Mouse (Mus musculus) MEL (cell line): ENCODE data around the gene Smim17. TPM values are rescaled to one million over a fixed set of nuclear protein-coding genes. Genes with fewer than 3 reads are reported as not detected.

Experiments
- DNase-seq: peaks from one replicate; pipeline ENCODE4 v3.0.0; 2011; ENCODE audit warnings: low read depth, low spot score
- H3K27ac ChIP-seq: 2 replicates; pipeline ENCODE4 v1.5.1; 2012; ENCODE audit warnings: low read depth, mild to moderate bottlenecking, control low read depth, low read length, moderate library complexity; ENCODE audit not compliant: control insufficient read depth
- H3K27me3 ChIP-seq, 2 experiments: fragments of 150-350 bp in 1 of 2; sonication (generic) in 1 of 2; 2 replicates each; pipeline ENCODE4 v1.6.1; 2012; ENCODE audit warnings: low read length in 2 of 2, mild to moderate bottlenecking in 2 of 2, improper control_type of control experiment in 1 of 2, moderate library complexity in 1 of 2; ENCODE audit not compliant: insufficient read depth in 2 of 2, control insufficient read depth in 1 of 2
- H3K36me3 ChIP-seq, 2 experiments: 2 replicates each; pipeline ENCODE4 v1.6.1; 2012 to 2014; ENCODE audit warnings: low read length in 2 of 2, improper control_type of control experiment in 1 of 2, inconsistent platforms in 1 of 2, mild to moderate bottlenecking in 1 of 2; ENCODE audit not compliant: insufficient read depth in 2 of 2, control insufficient read depth in 1 of 2
- H3K4me1 ChIP-seq, 2 experiments: fragments of 150-350 bp in 1 of 2; sonication (generic) in 1 of 2; 2 replicates each; pipeline ENCODE4 v1.6.1; 2012; ENCODE audit warnings: low read length in 2 of 2, improper control_type of control experiment in 1 of 2, mild to moderate bottlenecking in 1 of 2; ENCODE audit not compliant: insufficient read depth in 2 of 2, control insufficient read depth in 1 of 2
- H3K4me3 ChIP-seq, 2 experiments: fragments of 150-350 bp in 1 of 2; sonication (generic) in 1 of 2; 2 replicates each; pipeline ENCODE4 v1.5.1; 2012; ENCODE audit warnings: low read depth in 2 of 2, low read length in 2 of 2, mild to moderate bottlenecking in 2 of 2, moderate library complexity in 2 of 2, control low read depth in 1 of 2, improper control_type of control experiment in 1 of 2; ENCODE audit not compliant: control insufficient read depth in 1 of 2, insufficient read depth in 1 of 2
- H3K79me2 ChIP-seq: 2 replicates; pipeline ENCODE4 v1.6.1; 2012; ENCODE audit warnings: mild to moderate bottlenecking, low read length, moderate library complexity; ENCODE audit not compliant: control insufficient read depth, poor library complexity, insufficient read depth
- H3K9ac ChIP-seq: 2 replicates; pipeline ENCODE4 v1.6.1; 2012; ENCODE audit warnings: low read depth, mild to moderate bottlenecking, control low read depth, low read length, moderate library complexity; ENCODE audit not compliant: control insufficient read depth, poor library complexity, severe bottlenecking
- H3K9me3 ChIP-seq: fragments of 150-350 bp; sonication (generic); replicated peaks from 2 replicates; pipeline ENCODE4 v1.6.1; 2012; ENCODE audit warnings: mild to moderate bottlenecking, low read length, improper control_type of control experiment, moderate library complexity; ENCODE audit not compliant: insufficient read depth
- CHD1 ChIP-seq: IDR thresholded peaks from 2 replicates; pipeline ENCODE4 v1.6.1; 2012; ENCODE audit warnings: low read depth, mild to moderate bottlenecking, inconsistent platforms, low read length, improper control_type of control experiment
- CHD2 ChIP-seq: IDR thresholded peaks from 2 replicates; pipeline ENCODE4 v1.6.1; 2011; ENCODE audit warnings: low read length, improper control_type of control experiment
- E2F4 ChIP-seq: IDR thresholded peaks from 2 replicates; pipeline ENCODE4 v1.6.1; 2011; ENCODE audit warnings: low read depth, low read length, improper control_type of control experiment, borderline replicate concordance
- ETS1 ChIP-seq: IDR thresholded peaks from 2 replicates; pipeline ENCODE4 v1.6.1; 2012; ENCODE audit warnings: low read depth, mild to moderate bottlenecking, inconsistent platforms, low read length, improper control_type of control experiment, moderate library complexity
- HCFC1 ChIP-seq: IDR thresholded peaks from 2 replicates; pipeline ENCODE4 v1.6.1; 2012; ENCODE audit warnings: low read depth, mild to moderate bottlenecking, inconsistent platforms, low read length, improper control_type of control experiment, moderate library complexity
- JUND ChIP-seq: IDR thresholded peaks from 2 replicates; pipeline ENCODE4 v1.6.1; 2011; ENCODE audit warnings: low read depth, mild to moderate bottlenecking, improper control_type of control experiment, low read length
- MEF2A ChIP-seq: IDR thresholded peaks from 2 replicates; pipeline ENCODE4 v1.6.1; 2014; ENCODE audit warnings: low read depth, mild to moderate bottlenecking, inconsistent platforms, low read length, improper control_type of control experiment; ENCODE audit not compliant: poor library complexity, insufficient replicate concordance, severe bottlenecking; ENCODE audit errors: extremely low read depth
- MYC ChIP-seq: IDR thresholded peaks from 2 replicates; pipeline ENCODE4 v1.6.1; 2011; ENCODE audit warnings: low read depth, mild to moderate bottlenecking, low read length, improper control_type of control experiment, moderate library complexity
- NRF1 ChIP-seq: IDR thresholded peaks from 2 replicates; pipeline ENCODE4 v1.6.1; 2014; ENCODE audit warnings: low read depth, mild to moderate bottlenecking, inconsistent platforms, low read length, improper control_type of control experiment, moderate library complexity; ENCODE audit not compliant: poor library complexity, insufficient read depth, severe bottlenecking
- POLR2A ChIP-seq, 2 experiments: IDR thresholded peaks; 2 replicates each; pipeline ENCODE4 v1.6.1; 2011 to 2012; ENCODE audit warnings: low read length in 2 of 2, mild to moderate bottlenecking in 2 of 2, control low read depth in 1 of 2, improper control_type of control experiment in 1 of 2, low read depth in 1 of 2, moderate library complexity in 1 of 2; ENCODE audit not compliant: control insufficient read depth in 1 of 2, insufficient read depth in 1 of 2, poor library complexity in 1 of 2
- POLR2AphosphoS5 ChIP-seq: IDR thresholded peaks from 2 replicates; pipeline ENCODE4 v1.6.1; 2012; ENCODE audit warnings: low read depth, borderline replicate concordance, mild to moderate bottlenecking, inconsistent platforms, low read length, moderate library complexity, mixed read lengths
- RCOR1 ChIP-seq: IDR thresholded peaks from 2 replicates; pipeline ENCODE4 v1.6.1; 2012; ENCODE audit warnings: low read depth, mild to moderate bottlenecking, inconsistent platforms, low read length, improper control_type of control experiment
- TAL1 ChIP-seq: IDR thresholded peaks from 2 replicates; pipeline ENCODE4 v1.6.1; 2012; ENCODE audit warnings: mild to moderate bottlenecking, inconsistent platforms, low read length, moderate library complexity, mixed read lengths
- TBP ChIP-seq: IDR thresholded peaks from 2 replicates; pipeline ENCODE4 v1.8.0; 2011; ENCODE audit warnings: low read depth, low read length, improper control_type of control experiment
- USF1 ChIP-seq: IDR thresholded peaks from 2 replicates; pipeline ENCODE4 v1.6.1; 2014; ENCODE audit warnings: low read depth, mild to moderate bottlenecking, inconsistent platforms, low read length, improper control_type of control experiment, moderate library complexity
- ZC3H11A ChIP-seq: IDR thresholded peaks from 2 replicates; pipeline ENCODE4 v1.6.1; 2012; ENCODE audit warnings: low read depth, mild to moderate bottlenecking, inconsistent platforms, low read length, improper control_type of control experiment
- ZKSCAN1 ChIP-seq: IDR thresholded peaks from 2 replicates; pipeline ENCODE4 v1.6.1; 2012; ENCODE audit warnings: low read depth, mild to moderate bottlenecking, inconsistent platforms, low read length, improper control_type of control experiment, moderate library complexity
- ZMIZ1 ChIP-seq: IDR thresholded peaks from 2 replicates; pipeline ENCODE4 v1.6.1; 2012; ENCODE audit warnings: low read depth, mild to moderate bottlenecking, inconsistent platforms, low read length, improper control_type of control experiment, moderate library complexity
- ZNF384 ChIP-seq: IDR thresholded peaks from 2 replicates; pipeline ENCODE4 v1.6.1; 2012; ENCODE audit warnings: low read depth, mild to moderate bottlenecking, inconsistent platforms, low read length, improper control_type of control experiment
- polyA plus RNA-seq, 2 experiments: library from polyadenylated mRNA; stranded (reverse) in 1 of 2; unstranded in 1 of 2; fragments of >175 nt in 1 of 2; fragments of >200 nt in 1 of 2; gene quantifications; 2 replicates each; pipeline versions ENCODE4 v1.2.1 to v1.2.4; 2012; ENCODE audit warnings: low replicate concordance in 2 of 2, low read depth in 1 of 2; ENCODE audit not compliant: insufficient read length in 2 of 2, insufficient read depth in 1 of 2, missing spikeins in 1 of 2
- total RNA-seq: library from RNA; depleted of rRNA; stranded (reverse); fragments of 300-350 nt; gene quantifications from 2 replicates; pipeline ENCODE4 v1.2.3, GENCODE M21; 2012

Smim17 gene
- total and polyA plus RNA-seq, 3 experiments: not detected

GRCm38 (mm10) chr7:6455868-6456267 lies 57.4 kb downstream of the Smim17 start, which contains the start of gene Olfr1336:
Gene Olfr1336, plus strand, starts transcription at chr7:6456168.
- no peaks in the 10 kb centered on the region for H3K36me3 ChIP-seq
- no peak within 1 kb of the TSS for H3K4me3 ChIP-seq
- H3K27me3 ChIP-seq: no peaks in the 10 kb centered on the region
- no peak for TF ChIP-seq ZMIZ1
- TF ChIP-seq ZC3H11A: no peak
- TF ChIP-seq HCFC1: no peak
- no peak for TF ChIP-seq CHD1
- TF ChIP-seq TAL1: no peak
- TF ChIP-seq TBP: no peak
- TF ChIP-seq POLR2AphosphoS5: no peak
- no peak for TF ChIP-seq ETS1
- no peak for TF ChIP-seq ZKSCAN1
- TF ChIP-seq MYC: no peak
- TF ChIP-seq NRF1: no peak
- TF ChIP-seq POLR2A (IDR thresholded peaks at IDR 0.05; ENCODE audit: control insufficient read depth in 1 of 2, insufficient read depth in 1 of 2, low read depth in 1 of 2, low read length in 2 of 2, poor library complexity in 1 of 2): no peak
- H3K9ac ChIP-seq: no peak within 1 kb of the TSS
- DNase-seq: no peak
- no peaks in the 10 kb centered on the region for H3K9me3 ChIP-seq
- no peaks in the 10 kb centered on the region for H3K79me2 ChIP-seq
- no peak within 1 kb of the TSS for H3K27ac ChIP-seq
- no peaks in the 10 kb centered on the region for H3K4me1 ChIP-seq

GRCm38 (mm10) chr7:6456399-6456798 lies 57.9 kb downstream of the Smim17 start:
- Histone ChIP-seq H3K79me2 (no peaks in the 10 kb centered on the region), H3K4me3 (no peak overlapping the region), H3K4me1 (no peaks in the 10 kb centered on the region), H3K27ac (no peak overlapping the region), H3K36me3 (no peaks in the 10 kb centered on the region), H3K9ac (no peak overlapping the region), H3K27me3 (no peaks in the 10 kb centered on the region), H3K9me3 (no peaks in the 10 kb centered on the region)
- peak; percentile 46 for DNase-seq
- TF ChIP-seq MEF2A (no peak), TBP (no peak), E2F4 (no peak), POLR2AphosphoS5 (no peak), ZNF384 (no peak), RCOR1 (no peak), TAL1 (no peak), USF1 (no peak), CHD2 (no peak), JUND (no peak)
